Mouse (Mus musculus): Measurements from ENCODE around the gene Rpl11.

Rpl11 gene

GRCm38 (mm10) chr4:136028132-136028564 is 25.1 kb downstream of the Rpl11 start:
- in situ Hi-C loops (cut with MboI, MseI) = no loop called here

GRCm38 (mm10) chr4:136027416-136028131 is 25.7 kb downstream of the Rpl11 start:
- in situ Hi-C loops (cut with MboI, MseI) = no loop called here

GRCm38 (mm10) chr4:136025350-136025749 is 27.9 kb downstream of the Rpl11 start:
- in situ Hi-C loops (cut with MboI, MseI) = no loop called here

- in situ Hi-C loops (cut with MboI, MseI) = no loop called here
These were observed 30.3 kb downstream of the Rpl11 start for GRCm38 (mm10) chr4:136022924-136023323.

GRCm38 (mm10) chr4:136021549-136022047 is 31.6 kb downstream of the Rpl11 start, which contains the start of gene Eloa:
TSS of gene Eloa (minus strand) at chr4:136021763.
- in situ Hi-C loops (cut with MboI, MseI) = no loop called here

- in situ Hi-C loops (cut with MboI, MseI) = no loop called here
These were observed 32.3 kb downstream of the Rpl11 start for GRCm38 (mm10) chr4:136020743-136021548.

GRCm38 (mm10) chr4:136016059-136016602 is 37.1 kb downstream of the Rpl11 start:
- in situ Hi-C loops (cut with MboI, MseI) = no loop called here

- in situ Hi-C loops (cut with MboI, MseI) = no loop called here
These were observed 42.6 kb downstream of the Rpl11 start for GRCm38 (mm10) chr4:136010586-136010985.

- in situ Hi-C loops (cut with MboI, MseI) = loop anchor here (5.0 kb wide), 1 partner anchor 48 kb away; no protein-coding TSS in a partner anchor
These were observed 44.3 kb downstream of the Rpl11 start for GRCm38 (mm10) chr4:136008782-136009447.

- in situ Hi-C loops (cut with MboI, MseI) = loop anchor here (5.0 kb wide), 1 partner anchor 50 kb away; no protein-coding TSS in a partner anchor
These were observed 46.4 kb downstream of the Rpl11 start for GRCm38 (mm10) chr4:136006821-136007220.

GRCm38 (mm10) chr4:136004921-136005320 is 48.3 kb downstream of the Rpl11 start:
- in situ Hi-C loops (cut with MboI, MseI) = loop anchor here (5.0 kb wide), 1 partner anchor 52 kb away; no protein-coding TSS in a partner anchor

GRCm38 (mm10) chr4:136004107-136004675 is 49.0 kb downstream of the Rpl11 start:
- in situ Hi-C loops (cut with MboI, MseI) = no loop called here

GRCm38 (mm10) chr4:135995118-135995517 is 58.1 kb downstream of the Rpl11 start:
- in situ Hi-C loops (cut with MboI, MseI) = no loop called here

GRCm38 (mm10) chr4:135993941-135994340 is 59.3 kb downstream of the Rpl11 start:
- in situ Hi-C loops (cut with MboI, MseI) = no loop called here

GRCm38 (mm10) chr4:135987714-135988113 is 65.5 kb downstream of the Rpl11 start:
- in situ Hi-C loops (cut with MboI, MseI) = no loop called here

GRCm38 (mm10) chr4:135986943-135987710 is 66.1 kb downstream of the Rpl11 start, which contains the start of gene Pithd1:
TSS of gene Pithd1 (minus strand) at chr4:135987264.
- in situ Hi-C loops (cut with MboI, MseI) = no loop called here

- in situ Hi-C loops (cut with MboI, MseI) = no loop called here
These were observed 66.8 kb downstream of the Rpl11 start for GRCm38 (mm10) chr4:135986301-135986942.

- in situ Hi-C loops (cut with MboI, MseI) = no loop called here
These were observed 67.5 kb downstream of the Rpl11 start for GRCm38 (mm10) chr4:135985769-135986168.

GRCm38 (mm10) chr4:135985193-135985592 is 68.0 kb downstream of the Rpl11 start:
- in situ Hi-C loops (cut with MboI, MseI) = no loop called here

GRCm38 (mm10) chr4:135984556-135984955 is 68.7 kb downstream of the Rpl11 start:
- in situ Hi-C loops (cut with MboI, MseI) = no loop called here

All from T-helper 2 cell (primary cell).